Mouse (Mus musculus) G1E (cell line): Measurements from ENCODE around the gene Synj1. TPM values are rescaled to one million over a fixed set of nuclear protein-coding genes. Genes with fewer than 3 reads are reported as not detected.

ENCODE experiments used
- ATAC-seq: 2 replicates; pipeline ENCODE4 v1.8.0; 2016; ENCODE audit warnings: mild to moderate bottlenecking; ENCODE audit not compliant: insufficient number of reproducible peaks, poor library complexity, low FRiP score, severe bottlenecking; ENCODE audit errors: extremely low read depth
- DNase-seq: peaks from one replicate; pipeline ENCODE4 v3.0.0; 2012; ENCODE audit warnings: low spot score
- H3K27me3 ChIP-seq: 2 replicates; pipeline ENCODE4 v1.6.1; 2012; ENCODE audit warnings: mild to moderate bottlenecking, low read length, inconsistent platforms; ENCODE audit not compliant: insufficient read depth
- H3K36me3 ChIP-seq: replicated peaks from 2 replicates; pipeline ENCODE3; 2012; ENCODE audit warnings: mild to moderate bottlenecking, inconsistent platforms
- H3K4me1 ChIP-seq: 2 replicates; pipeline ENCODE4 v1.6.1; 2012; ENCODE audit warnings: low read depth, low read length, inconsistent platforms, mixed read lengths; ENCODE audit not compliant: insufficient read depth
- H3K4me3 ChIP-seq: 2 replicates; pipeline ENCODE4 v1.5.1; 2012; ENCODE audit warnings: low read depth, mild to moderate bottlenecking, inconsistent platforms, low read length, moderate library complexity, mixed read lengths
- H3K9me3 ChIP-seq: replicated peaks from 2 replicates; pipeline ENCODE4 v1.6.1; 2012; ENCODE audit warnings: inconsistent platforms
- CTCF ChIP-seq: IDR thresholded peaks from 2 replicates; pipeline ENCODE4 v1.5.1; 2012; ENCODE audit warnings: low read depth, low read length, inconsistent platforms, mixed read lengths
- GATA1 ChIP-seq: IDR thresholded peaks from 2 replicates; pipeline ENCODE4 v1.6.1; 2012; ENCODE audit warnings: borderline replicate concordance, low read length, inconsistent platforms, mixed read lengths
- GATA2 ChIP-seq: IDR thresholded peaks from 2 replicates; pipeline ENCODE4 v1.6.1; 2012; ENCODE audit warnings: low read depth, low read length, inconsistent platforms, borderline replicate concordance
- POLR2AphosphoS5 ChIP-seq: IDR thresholded peaks from 2 replicates; pipeline ENCODE4 v1.6.1; 2012; ENCODE audit warnings: low read depth, low read length, inconsistent platforms; ENCODE audit not compliant: insufficient replicate concordance
- TAL1 ChIP-seq: conservative IDR thresholded peaks from 2 replicates; pipeline ENCODE4 v1.6.1; 2012; ENCODE audit warnings: low read depth, low read length, inconsistent platforms, mixed read lengths
- polyA plus RNA-seq: library from polyadenylated mRNA; stranded (reverse); fragments of >175 nt; gene quantifications from 2 replicates; pipeline ENCODE4 v1.2.3, GENCODE M21; 2012
- total RNA-seq, 2 experiments: library from RNA; stranded (forward) in 1 of 2; stranded (reverse) in 1 of 2; fragments of 200-1000 nt in 1 of 2; fragments of >200 nt in 1 of 2; fragmentation: Nextera tagmentation in 1 of 2; gene quantifications; 2 replicates each; pipeline ENCODE4 v1.2.3; 2014 to 2017

Synj1 gene
- total and polyA plus RNA-seq, 3 experiments: 37.7 to 118 (median 64.8) TPM

GRCm38 (mm10) chr16:90892081-90892480, 119.0 kb downstream of the Synj1 start:
- TF ChIP-seq GATA2 (no peak), POLR2AphosphoS5 (no peak), GATA1 (no peak), CTCF (no peak), TAL1 (no peak)
- no peak for ATAC-seq
- H3K27me3 ChIP-seq: peaks cover 7% of the 10 kb centered on the region

GRCm38 (mm10) chr16:90891601-90892000, 119.5 kb downstream of the Synj1 start:
- H3K9me3 ChIP-seq: no peaks in the 10 kb centered on the region
- H3K4me3 ChIP-seq: no peak overlapping the region
- peaks cover 7% of the 10 kb centered on the region for H3K27me3 ChIP-seq
- H3K4me1 ChIP-seq: no peaks in the 10 kb centered on the region
- TF ChIP-seq CTCF (no peak), TAL1 (no peak), POLR2AphosphoS5 (no peak), GATA2 (no peak), GATA1 (no peak)
- no peaks in the 10 kb centered on the region for H3K36me3 ChIP-seq
- ATAC-seq (no peak), DNase-seq (no peak)

More at GRCm38 (mm10) chr16:90892081-90892480, 119.0 kb downstream of the Synj1 start:
- Histone ChIP-seq H3K4me1 (no peaks in the 10 kb centered on the region), H3K9me3 (no peaks in the 10 kb centered on the region), H3K4me3 (no peak overlapping the region), H3K36me3 (no peaks in the 10 kb centered on the region)
- DNase-seq: no peak

- Histone ChIP-seq H3K9me3 (no peaks in the 10 kb centered on the region), H3K4me1 (no peaks in the 10 kb centered on the region), H3K27me3 (peaks cover 6% of the 10 kb centered on the region; the same call in 1 of the 2 replicates), H3K4me3 (no peak overlapping the region), H3K36me3 (no peaks in the 10 kb centered on the region)
- ATAC-seq (no peak), DNase-seq (no peak)
- TF ChIP-seq TAL1 (no peak), CTCF (no peak), GATA1 (no peak), POLR2AphosphoS5 (no peak), GATA2 (no peak)
Measured at GRCm38 (mm10) chr16:90890683-90891082, 120.4 kb downstream of the Synj1 start.

Other genes starting within 250 kb of the Synj1 start
- gene Urb1, start 200.9 kb downstream of the Synj1 start, total RNA-seq (2014; fragmentation: Nextera tagmentation): 20.8 and 24.2 TPM in 2 replicates
- 10.8 and 10.9 TPM in 2 replicates for gene Urb1, start 200.9 kb downstream of the Synj1 start, total RNA-seq (2017)
- 8.6 and 9.8 TPM in 2 replicates for gene Urb1, start 200.9 kb downstream of the Synj1 start, polyA plus RNA-seq
- not detected in 2 replicates for gene Eva1c, start 184.6 kb downstream of the Synj1 start, total RNA-seq (2014; fragmentation: Nextera tagmentation)
- 0.16 and 0.35 TPM in 2 replicates for gene Eva1c, start 184.6 kb downstream of the Synj1 start, total RNA-seq (2017)
- not detected in 2 replicates for gene Eva1c, start 184.6 kb downstream of the Synj1 start, polyA plus RNA-seq
- gene Cfap298, start 76.2 kb downstream of the Synj1 start, total RNA-seq (2014; fragmentation: Nextera tagmentation): 28.7 and 44.8 TPM in 2 replicates
- gene Cfap298, start 76.2 kb downstream of the Synj1 start, total RNA-seq (2017): 56.7 and 73.4 TPM in 2 replicates
- gene Cfap298, start 76.2 kb downstream of the Synj1 start, polyA plus RNA-seq: 70.5 and 72.5 TPM in 2 replicates
- gene Paxbp1, start 33.2 kb upstream of the Synj1 start, total RNA-seq (2014; fragmentation: Nextera tagmentation): 222 and 254 TPM in 2 replicates
- 99.4 and 116 TPM in 2 replicates for gene Paxbp1, start 33.2 kb upstream of the Synj1 start, total RNA-seq (2017)
- gene Paxbp1, start 33.2 kb upstream of the Synj1 start, polyA plus RNA-seq: 45.6 and 45.9 TPM in 2 replicates
- 4.6 and 8.2 TPM in 2 replicates for gene 4932438H23Rik, start 83.8 kb upstream of the Synj1 start, total RNA-seq (2014; fragmentation: Nextera tagmentation)
- gene 4932438H23Rik, start 83.8 kb upstream of the Synj1 start, total RNA-seq (2017): 0.98 and 1.3 TPM in 2 replicates
- 0.07 TPM in 1 of 2 replicates, not detected in the other for gene 4932438H23Rik, start 83.8 kb upstream of the Synj1 start, polyA plus RNA-seq
- not detected in 2 replicates for gene Olig2, start 214.1 kb upstream of the Synj1 start, total RNA-seq (2014; fragmentation: Nextera tagmentation)
- gene Olig2, start 214.1 kb upstream of the Synj1 start, total RNA-seq (2017): 0.05 and 0.06 TPM in 2 replicates
- gene Olig2, start 214.1 kb upstream of the Synj1 start, polyA plus RNA-seq: not detected in 2 replicates